Mouse (Mus musculus) midbrain, embryonic 16.5 days (tissue): ENCODE data around the gene Tmprss12. TPM values are rescaled to one million over a fixed set of nuclear protein-coding genes. Genes with fewer than 3 reads are reported as not detected.
"Not testable (repeated sequence)": the region's sequence is repeated elsewhere in the genome, so short reads cannot be mapped to it uniquely, and the experiment has no call there.

Experiments
- ATAC-seq: fragments of 200-750 bp; cut with Nextera tagmentation; 2 replicates; pipeline ENCODE4 v1.8.0; 2017; ENCODE audit warnings: moderate TSS enrichment
- H3K27ac ChIP-seq: fragments of 300-500 bp; sonication (generic); 2 replicates; pipeline ENCODE4 v1.5.1; 2014; ENCODE audit warnings: mild to moderate bottlenecking, low read length, mixed read lengths
- H3K27me3 ChIP-seq: fragments of 300-500 bp; sonication (generic); 2 replicates; pipeline ENCODE4 v1.6.1; 2014; ENCODE audit warnings: low read depth, low read length, mixed read lengths; ENCODE audit not compliant: control insufficient read depth, insufficient read depth
- H3K36me3 ChIP-seq: fragments of 300-500 bp; sonication (generic); 2 replicates; pipeline ENCODE4 v1.6.1; 2014; ENCODE audit warnings: mild to moderate bottlenecking, low read length, moderate library complexity, mixed read lengths; ENCODE audit not compliant: control insufficient read depth, insufficient read depth
- H3K4me1 ChIP-seq: fragments of 300-500 bp; sonication (generic); 2 replicates; pipeline ENCODE4 v1.6.1; 2014; ENCODE audit warnings: mild to moderate bottlenecking, low read length, mixed read lengths; ENCODE audit not compliant: control insufficient read depth, insufficient read depth
- H3K4me2 ChIP-seq: fragments of 300-500 bp; sonication (generic); 2 replicates; pipeline ENCODE4 v1.6.1; 2014; ENCODE audit warnings: mild to moderate bottlenecking, low read length, mixed read lengths
- H3K4me3 ChIP-seq: fragments of 300-500 bp; sonication (generic); 2 replicates; pipeline ENCODE4 v1.5.1; 2014; ENCODE audit warnings: low read depth, mild to moderate bottlenecking, low read length, moderate library complexity, mixed read lengths
- H3K9ac ChIP-seq: fragments of 300-500 bp; sonication (generic); 2 replicates; pipeline ENCODE4 v1.6.1; 2014; ENCODE audit warnings: low read depth, low read length, mixed read lengths
- H3K9me3 ChIP-seq: fragments of 300-500 bp; sonication (generic); replicated peaks from 2 replicates; pipeline ENCODE4 v1.6.1; 2014; ENCODE audit warnings: mild to moderate bottlenecking, low read length, mixed read lengths; ENCODE audit not compliant: control insufficient read depth, poor library complexity, severe bottlenecking
- WGBS: fragments of 180-500 bp; shearing (Covaris S2); extraction: QIAGEN DNeasy Blood & Tissue Kit; methylation state at CpG from one replicate; pipeline ENCODE4 v1.1.7; 2014; 5-methylcytosine and 5-hydroxymethylcytosine counted together
- polyA plus RNA-seq: library from polyadenylated mRNA; unstranded; fragments of >200 nt; fragmentation: Nextera tagmentation; extraction: Ambion mirVana; gene quantifications from 2 replicates; pipeline ENCODE4 v1.2.1, GENCODE M21; 2015

Tmprss12 gene
- polyA plus RNA-seq, 1 experiment from 2014 or later, result not detected

- H3K9ac ChIP-seq, result no peak overlapping the region
- no peaks in the 10 kb centered on the region for H3K36me3 ChIP-seq
- no peak overlapping the region for H3K27ac ChIP-seq
- ATAC-seq, result no peak
- H3K27me3 ChIP-seq, result no peaks in the 10 kb centered on the region
- no peaks in the 10 kb centered on the region for H3K9me3 ChIP-seq
- 89% methylated on average over 7 of the region's 7 CpGs for WGBS
- H3K4me2 ChIP-seq, result no peak overlapping the region
- no peak overlapping the region for H3K4me3 ChIP-seq
- no peaks in the 10 kb centered on the region for H3K4me1 ChIP-seq
Measured at GRCm38 (mm10) chr15:100330739-100331138, 50.1 kb downstream of the Tmprss12 start.

DNA sequence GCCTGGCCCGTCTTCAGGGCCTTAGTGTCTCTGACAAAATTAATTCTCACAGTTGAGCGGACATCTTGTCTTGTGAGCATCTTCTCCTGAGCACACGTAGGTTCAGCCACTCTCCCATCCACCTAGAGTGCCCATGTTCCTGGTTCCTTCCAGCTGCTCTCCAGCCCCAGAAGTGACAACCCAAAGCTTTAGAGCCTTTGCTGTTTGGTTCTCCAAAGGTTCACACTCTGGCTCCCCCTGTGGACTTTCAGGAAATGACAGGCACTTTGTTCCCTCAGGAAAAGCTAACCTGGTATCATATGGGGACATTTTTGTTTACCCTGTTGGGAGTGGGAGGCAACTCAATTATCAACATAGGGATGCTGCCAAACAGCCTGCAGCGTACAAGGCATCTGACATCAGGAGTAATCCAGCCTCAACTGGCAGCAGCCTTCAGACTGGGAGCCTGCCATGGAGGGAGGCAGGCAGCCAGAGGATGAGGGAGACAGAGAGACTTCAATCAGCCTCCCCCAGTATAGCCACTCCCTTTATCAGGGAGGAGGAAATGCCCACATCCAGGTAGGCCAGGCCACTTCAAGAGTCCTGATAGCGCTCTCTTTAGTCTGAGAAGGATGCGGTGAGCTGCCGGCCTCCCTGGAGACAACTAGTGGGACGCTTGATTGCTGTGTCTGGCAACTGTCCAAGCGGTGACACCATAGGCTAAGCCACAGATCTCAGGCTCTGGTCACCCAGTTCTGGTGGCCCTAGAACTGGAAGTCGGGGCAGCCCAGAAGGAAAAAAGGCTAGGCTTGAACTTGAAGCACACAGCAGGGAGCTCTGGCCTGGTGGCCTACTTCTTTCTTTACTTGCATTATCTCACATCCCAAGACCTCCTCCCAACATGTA is 51.7 kb downstream of the Tmprss12 start:
- not testable (repeated sequence) for H3K27me3 ChIP-seq, ATAC-seq, H3K4me3 ChIP-seq, H3K9ac ChIP-seq, H3K27ac ChIP-seq, H3K4me1 ChIP-seq, H3K4me2 ChIP-seq, H3K9me3 ChIP-seq, H3K36me3 ChIP-seq
- 27% methylated on average over 2 of the region's 10 CpGs for WGBS

- Histone ChIP-seq H3K4me3 (no peak within 1 kb of the TSS), H3K9me3 (no peaks in the 10 kb centered on the region), H3K27me3 (no peaks in the 10 kb centered on the region), H3K36me3 (no peaks in the 10 kb centered on the region), H3K9ac (no peak within 1 kb of the TSS), H3K27ac (no peak within 1 kb of the TSS), H3K4me1 (no peaks in the 10 kb centered on the region), H3K4me2 (no peak within 1 kb of the TSS)
- 73% methylated on average over 10 of the region's 10 CpGs for WGBS
- ATAC-seq, result no peak
Measured at GRCm38 (mm10) chr15:100334629-100335028, 54.0 kb downstream of the Tmprss12 start, which contains the start of gene Mettl7a3. Gene Mettl7a3, plus strand, starts transcription at chr15:100334929.

- not testable (repeated sequence) for H3K4me1 ChIP-seq, ATAC-seq, H3K4me2 ChIP-seq, H3K27me3 ChIP-seq, H3K36me3 ChIP-seq, H3K27ac ChIP-seq, H3K9me3 ChIP-seq, H3K4me3 ChIP-seq, H3K9ac ChIP-seq
Measured at GRCm38 (mm10) chr15:100337328-100337727, 56.7 kb downstream of the Tmprss12 start.

DNA sequence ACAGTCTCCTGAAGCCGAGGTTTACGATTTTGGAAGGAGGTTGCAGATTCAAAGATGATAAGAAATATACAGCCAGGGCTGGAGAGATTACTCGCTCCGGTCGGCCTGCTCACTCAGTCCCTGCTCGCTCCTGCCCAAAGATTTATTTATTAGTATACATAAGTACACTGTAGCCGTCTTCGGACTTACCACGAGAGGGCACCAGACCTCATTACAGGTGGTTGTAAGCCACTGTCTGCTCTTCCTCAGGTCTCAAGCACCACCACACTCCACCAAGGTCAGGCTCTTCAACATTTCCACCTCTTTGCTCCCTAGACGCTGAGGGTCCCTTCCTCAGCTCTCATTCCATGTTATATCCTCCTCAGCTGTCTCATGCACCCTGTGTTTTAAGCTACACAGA is 57.2 kb downstream of the Tmprss12 start:
- H3K4me3 ChIP-seq, H3K4me2 ChIP-seq, H3K36me3 ChIP-seq, H3K27ac ChIP-seq, H3K9ac ChIP-seq, ATAC-seq, H3K27me3 ChIP-seq, H3K9me3 ChIP-seq, H3K4me1 ChIP-seq: not testable (repeated sequence)
- WGBS, result 50% methylated on average over 9 of the region's 10 CpGs

GRCm38 (mm10) chr15:100341314-100341980 is 60.8 kb downstream of the Tmprss12 start:
- not testable (repeated sequence) for H3K4me2 ChIP-seq, H3K36me3 ChIP-seq, H3K27me3 ChIP-seq, ATAC-seq, H3K27ac ChIP-seq, H3K9me3 ChIP-seq, H3K9ac ChIP-seq, H3K4me3 ChIP-seq, H3K4me1 ChIP-seq
- 77% methylated on average over 4 of the region's 5 CpGs for WGBS

Other genes starting within 250 kb of the Tmprss12 start
- gene Dip2b, start 242.2 kb upstream of the Tmprss12 start, polyA plus RNA-seq, result 16.5 and 18.3 TPM in 2 replicates
- 11.4 and 15.2 TPM in 2 replicates for gene Atf1, start 53.0 kb upstream of the Tmprss12 start, polyA plus RNA-seq
- gene Mettl7a1, start 23.3 kb downstream of the Tmprss12 start, polyA plus RNA-seq, result 3.7 and 4.8 TPM in 2 replicates
- gene Mettl7a3, start 54.1 kb downstream of the Tmprss12 start, polyA plus RNA-seq, result not detected in 2 replicates
- gene Methig1, start 72.3 kb downstream of the Tmprss12 start, polyA plus RNA-seq, result not detected in 2 replicates
- not detected in 2 replicates for gene Mettl7a2, start 72.4 kb downstream of the Tmprss12 start, polyA plus RNA-seq
- gene Higd1c, start 83.7 kb downstream of the Tmprss12 start, polyA plus RNA-seq, result not detected in 2 replicates
- gene Gm5475, start 141.3 kb downstream of the Tmprss12 start, polyA plus RNA-seq, result 0.10 TPM in 2 replicates
- gene Slc11a2, start 144.2 kb downstream of the Tmprss12 start, polyA plus RNA-seq, result 23.7 and 24.8 TPM in 2 replicates
- gene Letmd1, start 188.2 kb downstream of the Tmprss12 start, polyA plus RNA-seq, result 57.4 and 57.5 TPM in 2 replicates
- 48.1 and 51.3 TPM in 2 replicates for gene Csrnp2, start 214.7 kb downstream of the Tmprss12 start, polyA plus RNA-seq